Mouse (Mus musculus) limb, embryonic 11.5 days (tissue): ENCODE measurements at regions not wholly inside any gene's neighbourhood (a gene's known extent, or its start where the extent isn't known, plus 50 kb on each side); places are given as distances from the start of the nearest gene placed in this dataset.

Source experiments
- ATAC-seq: fragments of 200-750 bp; cut with Nextera tagmentation; 2 replicates; pipeline ENCODE4 v1.8.0; 2017; ENCODE audit warnings: low read depth; ENCODE audit not compliant: insufficient number of reproducible peaks, low FRiP score, low TSS enrichment
- DNase-seq: peaks from one replicate; pipeline ENCODE4 v3.0.0-alpha.2; 2015; ENCODE audit warnings: low spot score
- H3K27ac ChIP-seq: fragments of 300-500 bp; sonication (generic); replicated peaks from 2 replicates; pipeline ENCODE4 v1.5.1; 2014; ENCODE audit warnings: low read depth, mild to moderate bottlenecking, low read length
- H3K27me3 ChIP-seq: fragments of 300-500 bp; sonication (generic); 2 replicates; pipeline ENCODE4 v1.6.1; 2014; ENCODE audit warnings: mild to moderate bottlenecking, low read length, mixed read lengths; ENCODE audit not compliant: control insufficient read depth, insufficient read depth
- H3K36me3 ChIP-seq: fragments of 300-500 bp; sonication (generic); 2 replicates; pipeline ENCODE4 v1.6.1; 2014; ENCODE audit warnings: mild to moderate bottlenecking, low read length, moderate library complexity, mixed read lengths; ENCODE audit not compliant: control insufficient read depth, insufficient read depth
- H3K4me1 ChIP-seq: fragments of 300-500 bp; sonication (generic); 2 replicates; pipeline ENCODE4 v1.6.1; 2014; ENCODE audit warnings: low read length, mixed read lengths; ENCODE audit not compliant: control insufficient read depth, insufficient read depth
- H3K4me2 ChIP-seq: fragments of 300-500 bp; sonication (generic); 2 replicates; pipeline ENCODE4 v1.6.1; 2014; ENCODE audit warnings: low read depth, mild to moderate bottlenecking, moderate library complexity; ENCODE audit not compliant: severe bottlenecking
- H3K4me3 ChIP-seq: fragments of 300-500 bp; sonication (generic); 2 replicates; pipeline ENCODE4 v1.5.1; 2014; ENCODE audit warnings: low read depth, low read length
- H3K9ac ChIP-seq: fragments of 300-500 bp; sonication (generic); 2 replicates; pipeline ENCODE4 v1.6.1; 2014; ENCODE audit warnings: mild to moderate bottlenecking, low read length
- H3K9me3 ChIP-seq: fragments of 300-500 bp; sonication (generic); 2 replicates; pipeline ENCODE4 v1.6.1; 2016; ENCODE audit warnings: low read length; ENCODE audit not compliant: control insufficient read depth
- WGBS: fragments of 180-500 bp; shearing (Covaris S2); extraction: QIAGEN DNeasy Blood & Tissue Kit; methylation state at CpG from one replicate; pipeline ENCODE4 v1.1.7; 2014; 5-methylcytosine and 5-hydroxymethylcytosine counted together

GRCm38 (mm10) chr7:119384670-119385241 lies 74.3 kb downstream of the Gp2 start:
- Histone ChIP-seq H3K27me3 (no peaks in the 10 kb centered on the region), H3K36me3 (no peaks in the 10 kb centered on the region), H3K4me2 (no peak overlapping the region), H3K9me3 (no peaks in the 10 kb centered on the region), H3K27ac (no peak overlapping the region), H3K9ac (no peak overlapping the region), H3K4me3 (no peak overlapping the region), H3K4me1 (no peaks in the 10 kb centered on the region)
- WGBS: 72% methylated on average over 7 of the region's 7 CpGs
- DNase-seq (no peak), ATAC-seq (no peak)

DNA sequence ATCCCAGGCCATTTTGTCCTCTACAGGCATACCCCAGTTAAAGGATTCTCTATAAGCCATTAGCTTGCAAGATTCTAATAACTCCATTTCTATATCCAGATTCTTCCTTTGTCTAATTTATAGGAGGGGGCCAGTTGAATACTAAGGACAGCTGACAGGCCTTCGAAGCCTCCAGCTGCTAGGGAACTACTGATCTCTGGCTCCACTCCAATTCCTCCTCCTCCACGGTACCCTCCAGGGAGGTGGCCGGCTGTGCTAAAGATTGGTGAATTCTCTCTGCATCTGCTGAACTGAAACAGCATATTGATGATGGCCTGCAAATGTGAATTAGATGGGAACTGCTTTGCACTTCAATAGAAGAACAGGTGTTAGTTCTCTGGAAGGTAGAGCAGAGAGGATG lies 79.2 kb downstream of the Gp2 start:
- no peak for ATAC-seq
- H3K4me3 ChIP-seq: no peak overlapping the region
- peaks cover 3% of the 10 kb centered on the region; the same call in 1 of the 2 replicates for H3K9me3 ChIP-seq
- H3K27me3 ChIP-seq: no peaks in the 10 kb centered on the region
- H3K27ac ChIP-seq: no peak overlapping the region
- DNase-seq: no peak
- H3K4me1 ChIP-seq: no peaks in the 10 kb centered on the region
- WGBS: 79% methylated on average over 3 of the region's 3 CpGs
- no peaks in the 10 kb centered on the region for H3K36me3 ChIP-seq
- H3K4me2 ChIP-seq: no peak overlapping the region
- H3K9ac ChIP-seq: no peak overlapping the region

- Histone ChIP-seq H3K27me3 (no peaks in the 10 kb centered on the region), H3K27ac (no peak overlapping the region), H3K9me3 (no peaks in the 10 kb centered on the region), H3K9ac (no peak overlapping the region), H3K36me3 (no peaks in the 10 kb centered on the region), H3K4me1 (no peaks in the 10 kb centered on the region), H3K4me2 (no peak overlapping the region), H3K4me3 (no peak overlapping the region)
- DNase-seq (no peak), ATAC-seq (peak; percentile 57; the same call in 1 of the 2 replicates)
- 36% methylated on average over 1 of the region's 1 CpGs for WGBS
Observed at GRCm38 (mm10) chr7:119364268-119364596, 94.9 kb downstream of the Gp2 start.

DNA sequence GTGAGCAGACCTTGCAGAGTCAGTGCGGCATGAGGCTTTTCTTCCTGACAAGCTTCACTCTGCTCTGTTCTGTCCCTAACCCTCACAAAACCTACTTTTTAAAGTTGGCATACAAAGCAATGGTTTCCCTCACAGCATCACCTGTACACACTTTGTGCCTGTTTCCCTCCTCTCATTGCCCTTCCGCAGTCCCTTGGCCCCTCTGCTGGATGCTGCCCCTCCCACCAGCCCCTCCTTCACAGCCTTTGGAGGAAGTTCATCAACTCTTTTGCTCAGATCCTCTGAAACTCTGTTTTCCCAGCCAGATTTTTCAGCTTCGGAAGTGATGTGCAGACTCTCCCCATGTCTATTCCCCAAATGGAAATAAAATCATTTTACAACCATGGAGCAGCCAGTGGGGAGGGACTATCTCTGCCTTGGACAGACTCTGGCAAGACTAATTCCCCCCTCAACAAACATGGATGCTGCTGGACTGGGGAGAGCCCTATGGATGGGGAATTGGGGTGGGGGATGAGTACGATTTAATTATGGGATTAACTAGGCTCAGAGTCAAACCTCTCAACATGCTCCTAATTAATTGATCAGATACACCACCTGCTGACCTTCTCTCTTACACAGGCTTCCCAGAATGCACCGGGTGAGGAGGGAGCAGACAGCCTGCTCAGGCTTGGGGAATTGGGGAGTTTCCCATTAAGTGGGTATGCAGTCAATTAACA lies 95.4 kb downstream of the Gp2 start:
- WGBS: 62% methylated on average over 5 of the region's 5 CpGs
- peak; percentile 51 for ATAC-seq
- DNase-seq: no peak

DNA sequence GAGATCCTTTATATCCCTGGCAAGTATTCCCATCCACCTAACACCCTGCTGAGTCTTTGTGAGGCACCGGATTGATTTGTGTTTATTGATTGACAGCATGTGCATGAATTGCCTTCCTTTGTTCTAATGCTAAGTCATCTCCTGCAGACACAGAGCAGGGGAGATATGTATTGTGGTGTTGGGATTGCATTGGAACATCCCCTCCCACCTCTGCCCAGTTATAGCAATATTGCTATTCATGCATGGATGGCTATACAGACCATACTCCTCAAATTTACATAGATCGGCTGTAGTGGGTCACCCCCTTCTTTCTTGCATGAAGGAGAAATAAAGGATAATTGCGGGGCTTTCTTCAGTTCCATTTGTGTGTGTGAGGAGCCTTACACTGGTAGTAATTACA lies 101.7 kb downstream of the Gp2 start:
- no peaks in the 10 kb centered on the region for H3K4me1 ChIP-seq
- no peak overlapping the region for H3K4me3 ChIP-seq
- H3K27ac ChIP-seq: no peak overlapping the region
- no peaks in the 10 kb centered on the region for H3K36me3 ChIP-seq
- no peak overlapping the region for H3K4me2 ChIP-seq
- H3K9ac ChIP-seq: no peak overlapping the region
- no peak for ATAC-seq
- no peak for DNase-seq
- WGBS: 88% methylated on average over 3 of the region's 3 CpGs
- no peaks in the 10 kb centered on the region for H3K9me3 ChIP-seq
- no peaks in the 10 kb centered on the region for H3K27me3 ChIP-seq

More for the DNA sequence above, 95.4 kb downstream of the Gp2 start:
- Histone ChIP-seq H3K9me3 (no peaks in the 10 kb centered on the region), H3K27ac (no peak overlapping the region), H3K9ac (no peak overlapping the region), H3K4me1 (no peaks in the 10 kb centered on the region), H3K27me3 (no peaks in the 10 kb centered on the region), H3K36me3 (no peaks in the 10 kb centered on the region), H3K4me2 (no peak overlapping the region), H3K4me3 (no peak overlapping the region)

GRCm38 (mm10) chr7:119356251-119356650 lies 102.8 kb downstream of the Gp2 start:
- H3K36me3 ChIP-seq: no peaks in the 10 kb centered on the region

DNA sequence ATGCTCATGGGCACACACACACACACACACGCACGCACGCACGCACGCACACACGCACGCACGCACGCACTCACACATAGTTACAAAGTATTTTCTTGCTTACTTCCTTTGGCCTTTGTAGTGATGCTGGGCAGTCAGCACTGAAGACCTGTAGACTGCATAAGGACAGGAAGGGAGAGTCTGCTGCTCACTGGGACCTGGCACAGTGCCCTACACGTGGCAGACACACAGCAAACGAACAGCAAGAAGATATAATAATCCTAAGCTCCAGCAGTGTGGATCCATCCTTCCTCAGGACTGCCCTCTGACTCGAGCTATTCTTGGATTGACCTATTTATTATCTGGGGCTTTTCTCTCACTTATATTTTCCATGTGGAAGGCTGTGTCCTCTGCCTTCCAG lies 106.5 kb downstream of the Gp2 start:
- WGBS: 88% methylated on average over 12 of the region's 12 CpGs
- DNase-seq: no peak
- Histone ChIP-seq H3K27ac (no peak overlapping the region), H3K36me3 (no peaks in the 10 kb centered on the region), H3K27me3 (no peaks in the 10 kb centered on the region), H3K4me1 (no peaks in the 10 kb centered on the region), H3K4me2 (no peak overlapping the region), H3K9ac (no peak overlapping the region), H3K4me3 (no peak overlapping the region), H3K9me3 (no peaks in the 10 kb centered on the region)
- no peak for ATAC-seq

More at GRCm38 (mm10) chr7:119356251-119356650, 102.8 kb downstream of the Gp2 start:
- Histone ChIP-seq H3K27ac (no peak overlapping the region), H3K9ac (no peak overlapping the region), H3K27me3 (no peaks in the 10 kb centered on the region), H3K9me3 (no peaks in the 10 kb centered on the region), H3K4me2 (no peak overlapping the region), H3K4me1 (no peaks in the 10 kb centered on the region), H3K4me3 (no peak overlapping the region)
- DNase-seq (peak; percentile 78), ATAC-seq (no peak)

DNA sequence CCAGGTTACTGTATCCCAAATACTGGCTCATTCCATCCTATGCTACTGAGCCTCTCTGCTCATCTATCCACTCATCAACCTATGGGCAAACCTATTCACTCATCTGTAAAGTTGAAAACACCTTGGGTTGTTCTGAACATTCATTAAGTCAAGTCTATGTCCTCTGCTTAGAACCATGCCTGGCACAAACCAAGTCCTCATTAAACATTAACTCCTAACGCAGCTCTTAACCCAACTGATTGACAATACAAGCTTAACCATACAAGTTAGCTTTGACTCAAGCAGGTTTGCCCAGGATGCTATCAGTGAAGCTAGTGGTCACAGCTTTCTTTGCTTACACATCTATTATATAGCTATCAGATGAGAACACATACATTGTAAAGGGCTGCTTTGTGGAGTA lies 108.4 kb downstream of the Gp2 start:
- DNase-seq: no peak
- no peak for ATAC-seq

GRCm38 (mm10) chr7:119343380-119343779 lies 115.7 kb downstream of the Gp2 start:
- Histone ChIP-seq H3K4me3 (no peak overlapping the region), H3K27ac (no peak overlapping the region), H3K9me3 (no peaks in the 10 kb centered on the region), H3K4me1 (no peaks in the 10 kb centered on the region), H3K9ac (no peak overlapping the region), H3K36me3 (no peaks in the 10 kb centered on the region), H3K27me3 (no peaks in the 10 kb centered on the region), H3K4me2 (no peak overlapping the region)
- ATAC-seq: no peak
- WGBS: 79% methylated on average over 1 of the region's 1 CpGs
- no peak for DNase-seq

More for the DNA sequence above, 108.4 kb downstream of the Gp2 start:
- no peaks in the 10 kb centered on the region for H3K9me3 ChIP-seq
- H3K27me3 ChIP-seq: no peaks in the 10 kb centered on the region
- no peaks in the 10 kb centered on the region for H3K4me1 ChIP-seq
- H3K36me3 ChIP-seq: no peaks in the 10 kb centered on the region
- H3K4me2 ChIP-seq: no peak overlapping the region
- no peak overlapping the region for H3K4me3 ChIP-seq
- H3K27ac ChIP-seq: no peak overlapping the region
- 89% methylated on average over 1 of the region's 1 CpGs for WGBS
- H3K9ac ChIP-seq: no peak overlapping the region
